Mouse (Mus musculus) limb, embryonic 12.5 days (tissue): Measurements from ENCODE around the gene Trim71. TPM values are rescaled to one million over a fixed set of nuclear protein-coding genes. Genes with fewer than 3 reads are reported as not detected.

Experiments
- ATAC-seq: fragments of 200-750 bp; cut with Nextera tagmentation; 2 replicates; pipeline ENCODE4 v1.8.0; 2017; ENCODE audit warnings: low read depth, moderate TSS enrichment; ENCODE audit not compliant: insufficient number of reproducible peaks, insufficient read depth, low FRiP score, low TSS enrichment
- H3K27ac ChIP-seq: fragments of 300-500 bp; sonication (generic); 2 replicates; pipeline ENCODE4 v1.5.1; 2016; ENCODE audit warnings: mild to moderate bottlenecking, moderate library complexity
- H3K27me3 ChIP-seq: fragments of 300-500 bp; sonication (generic); 2 replicates; pipeline ENCODE4 v1.6.1; 2016; ENCODE audit warnings: mild to moderate bottlenecking, moderate library complexity
- H3K36me3 ChIP-seq: fragments of 300-500 bp; sonication (generic); 2 replicates; pipeline ENCODE4 v1.6.1; 2016; ENCODE audit warnings: mild to moderate bottlenecking, moderate library complexity
- H3K4me1 ChIP-seq: fragments of 300-500 bp; sonication (generic); replicated peaks from 2 replicates; pipeline ENCODE4 v1.6.1; 2016
- H3K4me2 ChIP-seq: fragments of 300-500 bp; sonication (generic); 2 replicates; pipeline ENCODE4 v1.6.1; 2016; ENCODE audit warnings: mild to moderate bottlenecking, moderate library complexity
- H3K4me3 ChIP-seq: fragments of 300-500 bp; sonication (generic); replicated peaks from 2 replicates; pipeline ENCODE4 v1.5.1; 2016; ENCODE audit warnings: mild to moderate bottlenecking
- H3K9ac ChIP-seq: fragments of 300-500 bp; sonication (generic); replicated peaks from 2 replicates; pipeline ENCODE4 v1.6.1; 2016; ENCODE audit warnings: mild to moderate bottlenecking, moderate library complexity
- H3K9me3 ChIP-seq: fragments of 300-500 bp; sonication (generic); 2 replicates; pipeline ENCODE4 v1.6.1; 2016; ENCODE audit warnings: mild to moderate bottlenecking, moderate library complexity
- WGBS: fragments of 180-500 bp; shearing (Covaris S2); methylation state at CpG from one replicate; pipeline ENCODE4 v1.1.7; 2016; 5-methylcytosine and 5-hydroxymethylcytosine counted together
- polyA plus RNA-seq: library from polyadenylated mRNA; unstranded; fragments of >200 nt; fragmentation: Nextera tagmentation; extraction: Ambion mirVana; gene quantifications from 2 replicates; pipeline ENCODE4 v1.2.1, GENCODE M21; 2016

Gene Trim71
- polyA plus RNA-seq, 1 experiment from 2014 or later, result 2.3 TPM

- H3K36me3 ChIP-seq, result no peaks in the 10 kb centered on the region
- no peak overlapping the region for H3K9ac ChIP-seq
- no peaks in the 10 kb centered on the region for H3K27me3 ChIP-seq
- H3K4me2 ChIP-seq, result no peak overlapping the region
- no peaks in the 10 kb centered on the region for H3K9me3 ChIP-seq
- 68% methylated on average over 5 of the region's 5 CpGs for WGBS
- H3K27ac ChIP-seq, result no peak overlapping the region
- no peak for ATAC-seq
- H3K4me1 ChIP-seq, result peaks cover 5% of the 10 kb centered on the region; the same call in 1 of the 2 replicates
- H3K4me3 ChIP-seq, result no peak overlapping the region
Measured at GRCm38 (mm10) chr9:114573528-114573927, 9.4 kb upstream of the Trim71 start.

- no peaks in the 10 kb centered on the region for H3K36me3 ChIP-seq
- H3K27ac ChIP-seq, result no peak overlapping the region
- no peak overlapping the region for H3K9ac ChIP-seq
- ATAC-seq, result no peak
- no peaks in the 10 kb centered on the region for H3K27me3 ChIP-seq
- H3K4me3 ChIP-seq, result no peak overlapping the region
- 84% methylated on average over 5 of the region's 5 CpGs for WGBS
- no peaks in the 10 kb centered on the region for H3K9me3 ChIP-seq
- H3K4me2 ChIP-seq, result no peak overlapping the region
- H3K4me1 ChIP-seq, result peaks cover 8% of the 10 kb centered on the region
Measured at GRCm38 (mm10) chr9:114568682-114569474, 4.7 kb upstream of the Trim71 start.

- ATAC-seq, result peak; percentile 18; the same call in 1 of the 2 replicates
- no peaks in the 10 kb centered on the region; the same call in 1 of the 2 replicates for H3K27me3 ChIP-seq
- no peaks in the 10 kb centered on the region for H3K36me3 ChIP-seq
- peak overlapping the region; percentile 72 for H3K4me3 ChIP-seq
- WGBS, result under 1% methylated on average over 10 of the region's 10 CpGs
- peak overlapping the region; percentile 91 for H3K4me2 ChIP-seq
- H3K9ac ChIP-seq, result peak overlapping the region; percentile 89
- peak overlapping the region; percentile 96 for H3K27ac ChIP-seq
- H3K4me1 ChIP-seq, result peaks cover 34% of the 10 kb centered on the region
- no peaks in the 10 kb centered on the region for H3K9me3 ChIP-seq
Measured at GRCm38 (mm10) chr9:114564667-114565066, 498 bp upstream of the Trim71 start.

DNA sequence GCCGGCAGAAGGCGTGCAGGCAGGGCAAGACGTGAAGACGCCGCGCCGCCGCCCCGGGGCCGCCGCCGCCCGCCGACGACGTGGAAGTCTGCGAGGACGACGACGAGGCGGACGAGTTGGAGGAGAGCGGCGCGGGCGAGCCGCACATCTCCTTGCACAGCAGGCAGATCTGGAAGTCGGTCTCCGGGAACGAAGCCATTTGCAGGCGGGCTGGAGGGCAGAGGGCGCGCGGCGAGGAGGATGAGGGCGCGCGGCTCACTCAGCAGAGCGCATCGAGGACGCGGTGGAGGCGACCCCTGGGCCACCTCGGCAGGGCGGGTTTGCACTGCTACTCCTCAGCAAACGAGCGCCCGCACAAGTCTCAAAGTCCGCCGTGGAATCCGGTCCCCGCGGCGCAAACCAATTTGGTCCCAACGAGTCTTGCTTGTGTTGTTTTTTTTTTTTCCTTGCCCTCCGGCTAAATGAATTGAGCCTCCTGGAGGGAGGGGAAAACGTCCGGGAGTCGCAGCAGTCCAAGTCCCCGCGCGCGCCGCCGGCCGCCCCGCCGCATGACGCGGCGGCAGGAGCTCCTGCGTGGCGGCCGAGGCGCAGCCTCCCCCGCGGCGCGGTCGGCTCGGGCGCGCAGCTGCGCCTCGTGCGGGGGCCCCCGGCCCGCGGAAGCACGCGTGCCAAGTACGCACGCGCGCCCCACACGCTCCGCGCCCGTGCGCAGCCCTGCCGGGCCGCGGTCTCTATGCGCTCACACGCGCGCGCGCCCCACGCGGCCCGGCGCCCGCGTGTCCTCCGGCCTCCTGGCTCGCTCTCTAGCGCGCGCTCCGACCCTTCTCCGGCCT lies 1.0 kb downstream of the Trim71 start:
- Histone ChIP-seq H3K27ac (peak overlapping the region; percentile 96), H3K27me3 (no peaks in the 10 kb centered on the region; the same call in none of the 2 replicates), H3K36me3 (no peaks in the 10 kb centered on the region), H3K9ac (peak overlapping the region; percentile 89), H3K4me2 (peak overlapping the region; percentile 91), H3K4me1 (peaks cover 46% of the 10 kb centered on the region), H3K4me3 (peak overlapping the region; percentile 72), H3K9me3 (no peaks in the 10 kb centered on the region)
- WGBS, result under 1% methylated on average over 112 of the region's 122 CpGs
- no peak for ATAC-seq

GRCm38 (mm10) chr9:114562031-114562918 lies 1.9 kb downstream of the Trim71 start:
- under 1% methylated on average over 101 of the region's 101 CpGs for WGBS
- Histone ChIP-seq H3K9ac (peak overlapping the region; percentile 89), H3K27ac (peak overlapping the region; percentile 96)

GRCm38 (mm10) chr9:114561671-114561971 lies 2.5 kb downstream of the Trim71 start:
- no peaks in the 10 kb centered on the region; the same call in none of the 2 replicates for H3K27me3 ChIP-seq
- ATAC-seq, result no peak
- H3K9ac ChIP-seq, result peak overlapping the region; percentile 89
- peaks cover 49% of the 10 kb centered on the region for H3K4me1 ChIP-seq
- peak overlapping the region; percentile 91 for H3K4me2 ChIP-seq
- no peaks in the 10 kb centered on the region for H3K9me3 ChIP-seq
- H3K36me3 ChIP-seq, result no peaks in the 10 kb centered on the region
- peak overlapping the region; percentile 72 for H3K4me3 ChIP-seq
- WGBS, result 0% methylated on average over 12 of the region's 12 CpGs
- no peak overlapping the region for H3K27ac ChIP-seq

More at GRCm38 (mm10) chr9:114562031-114562918, 1.9 kb downstream of the Trim71 start:
- Histone ChIP-seq H3K4me3 (peak overlapping the region; percentile 72), H3K4me1 (peaks cover 49% of the 10 kb centered on the region), H3K27me3 (no peaks in the 10 kb centered on the region; the same call in none of the 2 replicates), H3K4me2 (peak overlapping the region; percentile 91), H3K9me3 (no peaks in the 10 kb centered on the region), H3K36me3 (no peaks in the 10 kb centered on the region)
- no peak for ATAC-seq

DNA sequence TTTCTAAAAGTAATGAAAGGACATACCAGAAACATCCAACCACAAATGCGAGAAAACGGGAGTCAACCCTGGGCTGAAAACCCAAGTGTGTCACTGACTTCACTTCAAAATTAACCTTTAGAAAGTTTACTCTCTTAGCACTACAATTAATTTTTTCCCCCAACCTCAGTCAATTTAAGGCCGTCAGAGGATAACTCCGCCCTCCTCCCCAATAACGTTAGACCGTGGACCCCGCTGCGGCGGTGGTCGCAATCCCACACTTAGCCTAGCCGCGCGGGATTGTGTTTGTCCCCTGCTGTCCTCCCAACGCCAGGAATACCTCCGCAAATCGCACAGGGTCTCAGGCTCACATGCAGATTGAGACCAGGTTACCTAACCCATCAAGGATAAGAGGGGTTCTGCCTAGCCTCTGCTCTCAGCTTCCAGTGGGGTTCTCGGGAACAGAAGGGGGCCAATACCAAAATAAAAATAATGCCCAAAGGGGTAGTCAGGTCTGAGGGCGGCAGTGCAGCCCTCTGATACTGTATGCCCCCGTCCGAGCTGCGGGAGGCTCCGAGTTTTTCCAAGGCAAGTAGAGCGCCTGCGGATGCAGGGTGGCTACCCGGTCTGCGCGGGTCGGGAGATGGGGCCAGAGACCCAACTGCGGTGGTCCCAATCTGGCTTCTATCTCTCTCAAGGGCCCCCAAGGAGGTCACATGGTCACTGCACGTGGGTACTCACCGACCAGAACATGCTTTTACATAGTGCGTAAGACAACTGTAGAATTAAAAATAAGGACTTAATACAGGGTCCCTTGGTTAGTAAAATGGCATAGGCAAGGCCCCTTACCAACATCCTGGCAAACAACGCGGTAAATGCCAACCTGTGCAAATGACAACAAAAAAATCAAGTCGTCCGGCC lies 3.1 kb downstream of the Trim71 start:
- H3K27ac ChIP-seq, result no peak overlapping the region
- WGBS, result under 1% methylated on average over 36 of the region's 36 CpGs
- H3K27me3 ChIP-seq, result no peaks in the 10 kb centered on the region; the same call in none of the 2 replicates
- H3K9ac ChIP-seq, result peak overlapping the region; percentile 89
- H3K4me1 ChIP-seq, result peaks cover 53% of the 10 kb centered on the region
- H3K4me3 ChIP-seq, result peak overlapping the region; percentile 72
- H3K9me3 ChIP-seq, result no peaks in the 10 kb centered on the region
- peak overlapping the region; percentile 91 for H3K4me2 ChIP-seq
- H3K36me3 ChIP-seq, result no peaks in the 10 kb centered on the region
- ATAC-seq, result no peak

GRCm38 (mm10) chr9:114560141-114560540 lies 4.0 kb downstream of the Trim71 start:
- peaks cover 54% of the 10 kb centered on the region for H3K4me1 ChIP-seq
- peak overlapping the region; percentile 89; the same call in 1 of the 2 replicates for H3K9ac ChIP-seq
- no peak overlapping the region for H3K27ac ChIP-seq

GRCm38 (mm10) chr9:114557086-114557485 lies 7.1 kb downstream of the Trim71 start:
- no peaks in the 10 kb centered on the region for H3K9me3 ChIP-seq
- no peaks in the 10 kb centered on the region for H3K36me3 ChIP-seq
- no peak overlapping the region for H3K4me3 ChIP-seq
- no peak overlapping the region for H3K4me2 ChIP-seq
- peaks cover 57% of the 10 kb centered on the region for H3K4me1 ChIP-seq
- H3K9ac ChIP-seq, result no peak overlapping the region
- WGBS, result 17% methylated on average over 7 of the region's 7 CpGs
- H3K27ac ChIP-seq, result no peak overlapping the region
- no peaks in the 10 kb centered on the region; the same call in 1 of the 2 replicates for H3K27me3 ChIP-seq
- no peak for ATAC-seq

More at GRCm38 (mm10) chr9:114560141-114560540, 4.0 kb downstream of the Trim71 start:
- WGBS, result 4% methylated on average over 7 of the region's 7 CpGs
- Histone ChIP-seq H3K27me3 (no peaks in the 10 kb centered on the region; the same call in none of the 2 replicates), H3K4me3 (peak overlapping the region; percentile 72), H3K9me3 (no peaks in the 10 kb centered on the region), H3K4me2 (peak overlapping the region; percentile 91), H3K36me3 (no peaks in the 10 kb centered on the region)
- ATAC-seq, result no peak
